Mouse (Mus musculus): Measurements from ENCODE around the gene 5330417C22Rik. TPM values are rescaled to one million over a fixed set of nuclear protein-coding genes. Genes with fewer than 3 reads are reported as not detected.
"Not testable (repeated sequence)": the region's sequence is repeated elsewhere in the genome, so short reads cannot be mapped to it uniquely, and the experiment has no call there.

5330417C22Rik gene
- total RNA-seq, 2 experiments from 2014 or later, result 24.8 to 28.8 TPM

DNA sequence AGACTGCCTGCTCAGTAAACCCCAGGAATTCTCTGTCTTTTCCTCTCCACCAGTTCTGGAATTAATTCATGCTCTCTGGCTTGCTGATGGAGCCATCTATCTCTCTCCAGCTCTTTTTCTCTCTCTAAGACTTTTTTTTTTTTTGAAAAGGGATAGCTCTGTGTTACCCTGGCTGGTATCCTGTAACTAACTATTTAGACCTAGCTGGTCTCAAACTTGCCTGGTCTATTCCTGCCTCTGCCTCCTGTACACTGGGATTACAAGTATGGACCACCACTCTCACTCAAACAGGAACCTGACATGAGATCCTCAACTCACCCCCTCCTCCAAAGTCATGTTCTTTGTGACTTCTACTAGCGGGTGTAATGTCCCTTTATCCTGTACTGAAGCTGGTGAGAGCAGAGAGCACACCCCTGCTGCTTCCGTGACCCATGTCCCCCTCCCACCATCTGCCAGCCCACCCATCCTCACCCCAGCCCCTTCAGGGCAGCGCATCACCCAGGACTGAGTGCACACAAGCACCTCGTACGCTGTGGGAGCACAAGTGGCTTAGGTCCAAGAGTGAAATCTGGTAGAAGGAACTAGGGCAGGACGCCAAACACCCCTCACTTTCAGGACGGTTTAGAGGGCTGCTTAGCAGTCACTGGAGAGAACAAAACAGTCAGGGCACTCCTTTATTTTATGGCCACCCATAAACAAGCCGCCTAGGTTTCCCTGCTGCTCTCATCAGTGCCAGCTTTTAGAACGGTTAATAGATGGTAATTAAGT is 25.4 kb downstream of the 5330417C22Rik start:
- Histone ChIP-seq H3K4me3 (no peak overlapping the region), H3K27ac (no peak overlapping the region)
- no peak for TF ChIP-seq CTCF (conservative IDR thresholded peaks at IDR 0.05)
- peak; percentile 22 to 44 for DNase-seq (ENCODE audit: low spot score in 2 of 2)

GRCm38 (mm10) chr3:108510156-108510555 is 26.2 kb downstream of the 5330417C22Rik start:
- no peak overlapping the region for H3K4me3 ChIP-seq
- H3K27ac ChIP-seq, result no peak overlapping the region
- TF ChIP-seq CTCF (conservative IDR thresholded peaks at IDR 0.05), result no peak
- DNase-seq (ENCODE audit: low spot score in 2 of 2), result no peak

DNA sequence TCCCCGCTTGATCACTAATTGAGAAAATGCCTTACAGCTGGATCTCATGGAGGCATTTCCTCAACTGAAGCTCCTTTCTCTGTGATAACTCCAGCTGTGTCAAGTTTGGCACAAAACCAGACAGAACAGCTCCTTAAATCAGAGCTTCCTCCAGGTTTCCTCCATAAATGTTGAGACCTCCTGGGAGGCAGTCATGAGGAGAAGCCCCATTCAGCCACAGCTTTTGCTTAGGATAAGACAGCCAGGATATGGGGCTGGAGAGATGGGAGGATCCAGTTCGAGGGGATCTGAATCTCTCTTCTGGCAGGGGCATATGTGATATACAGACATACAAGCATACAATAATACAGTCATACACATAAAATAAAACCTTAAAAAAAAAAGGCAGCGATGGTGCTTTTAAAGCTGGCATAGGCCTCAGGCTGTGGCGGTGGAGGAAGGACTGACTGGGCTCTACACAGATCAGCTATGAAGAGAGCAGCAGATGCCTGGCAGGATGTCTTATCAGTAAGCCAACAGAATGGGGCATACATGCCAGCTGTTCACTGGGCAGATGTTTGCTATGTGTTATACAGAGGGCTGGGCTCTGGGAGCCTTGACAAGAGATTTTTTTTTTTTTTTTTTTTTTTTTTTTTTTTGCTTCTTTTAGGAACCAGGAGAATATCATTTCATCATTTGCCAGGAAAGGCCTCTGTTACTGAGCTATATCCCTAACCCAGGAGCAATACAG is 27.4 kb downstream of the 5330417C22Rik start:
- DNase-seq (ENCODE audit: low spot score in 2 of 2), result no peak
- H3K27ac ChIP-seq, result no peak overlapping the region
- TF ChIP-seq CTCF (conservative IDR thresholded peaks at IDR 0.05), result no peak
- H3K4me3 ChIP-seq, result no peak overlapping the region

GRCm38 (mm10) chr3:108503908-108504307 is 32.4 kb downstream of the 5330417C22Rik start:
- Histone ChIP-seq H3K27ac (no peak overlapping the region), H3K4me3 (no peak overlapping the region)
- TF ChIP-seq CTCF (conservative IDR thresholded peaks at IDR 0.05), result no peak
- no peak for DNase-seq (ENCODE audit: low spot score in 2 of 2)

DNA sequence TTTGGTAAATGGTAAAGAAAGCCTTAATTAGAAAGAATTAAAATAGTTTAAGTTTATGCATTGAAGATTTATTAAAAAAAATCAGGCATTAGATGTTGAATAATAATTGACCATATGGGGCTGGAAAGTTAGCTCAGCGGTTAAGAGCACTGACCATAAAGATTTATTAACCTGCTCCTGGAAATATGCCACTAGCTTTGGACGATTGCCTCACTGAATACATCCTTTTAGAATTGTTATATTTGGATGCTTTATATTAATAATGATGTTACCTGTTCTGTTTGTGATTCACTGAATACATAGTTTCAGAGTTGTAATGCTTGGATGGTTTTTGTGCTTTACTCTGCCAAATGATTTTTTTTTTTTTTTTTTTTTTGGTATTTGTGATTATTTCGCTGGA is 34.9 kb downstream of the 5330417C22Rik start:
- not testable (repeated sequence) for H3K27ac ChIP-seq; H3K4me3 ChIP-seq; DNase-seq (ENCODE audit: low spot score in 2 of 2)

DNA sequence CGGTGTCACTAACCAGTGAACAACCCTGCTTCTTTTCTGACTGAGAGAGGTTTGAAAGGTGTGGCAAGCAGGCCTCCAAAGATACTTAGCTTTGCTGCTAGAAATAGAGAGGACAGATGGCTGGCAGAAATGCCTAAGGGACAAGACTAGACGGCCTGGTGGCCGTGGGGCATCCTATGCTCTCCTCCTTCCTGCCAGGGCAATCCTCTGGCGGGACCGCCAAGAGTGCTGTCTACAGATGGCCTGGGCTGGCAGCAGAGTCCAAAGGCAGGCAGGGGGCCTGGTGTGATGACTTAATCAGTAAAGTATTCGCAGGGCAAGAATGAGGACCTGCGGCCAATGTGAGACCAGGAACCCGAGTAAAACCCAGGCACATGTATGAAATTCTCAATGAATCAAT is 36.5 kb downstream of the 5330417C22Rik start:
- no peak overlapping the region for H3K4me3 ChIP-seq
- no peak overlapping the region for H3K27ac ChIP-seq
- DNase-seq (ENCODE audit: low spot score in 2 of 2), result no peak
- no peak for TF ChIP-seq CTCF (conservative IDR thresholded peaks at IDR 0.05)

DNA sequence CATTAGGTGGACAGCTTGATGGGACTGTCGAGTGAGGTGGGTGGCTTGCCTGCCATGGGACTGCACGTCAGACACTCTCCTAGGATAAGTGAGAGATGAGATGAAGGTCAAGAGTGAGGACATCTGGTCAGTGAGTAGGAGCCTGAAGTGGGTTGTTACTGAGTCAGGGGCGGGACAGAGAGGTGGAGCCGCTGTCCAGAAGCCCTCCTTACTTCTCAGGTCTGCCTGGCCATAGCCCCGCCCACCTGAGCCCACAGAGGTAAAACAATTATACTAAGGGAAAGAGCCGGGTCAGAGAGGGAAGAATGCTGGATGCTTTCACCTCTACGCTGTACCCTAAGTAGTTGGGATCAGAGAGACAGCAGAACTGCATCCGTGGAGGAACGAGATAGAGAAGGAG is 38.7 kb downstream of the 5330417C22Rik start:
- Histone ChIP-seq H3K4me3 (no peak overlapping the region), H3K27ac (no peak overlapping the region)
- no peak for TF ChIP-seq CTCF (conservative IDR thresholded peaks at IDR 0.05)
- no peak for DNase-seq (ENCODE audit: low spot score in 2 of 2)

GRCm38 (mm10) chr3:108495486-108495885 is 40.9 kb downstream of the 5330417C22Rik start:
- Histone ChIP-seq H3K27ac (no peak overlapping the region), H3K4me3 (no peak overlapping the region)
- TF ChIP-seq CTCF (conservative IDR thresholded peaks at IDR 0.05), result no peak
- DNase-seq (ENCODE audit: low spot score in 2 of 2), result no peak

DNA sequence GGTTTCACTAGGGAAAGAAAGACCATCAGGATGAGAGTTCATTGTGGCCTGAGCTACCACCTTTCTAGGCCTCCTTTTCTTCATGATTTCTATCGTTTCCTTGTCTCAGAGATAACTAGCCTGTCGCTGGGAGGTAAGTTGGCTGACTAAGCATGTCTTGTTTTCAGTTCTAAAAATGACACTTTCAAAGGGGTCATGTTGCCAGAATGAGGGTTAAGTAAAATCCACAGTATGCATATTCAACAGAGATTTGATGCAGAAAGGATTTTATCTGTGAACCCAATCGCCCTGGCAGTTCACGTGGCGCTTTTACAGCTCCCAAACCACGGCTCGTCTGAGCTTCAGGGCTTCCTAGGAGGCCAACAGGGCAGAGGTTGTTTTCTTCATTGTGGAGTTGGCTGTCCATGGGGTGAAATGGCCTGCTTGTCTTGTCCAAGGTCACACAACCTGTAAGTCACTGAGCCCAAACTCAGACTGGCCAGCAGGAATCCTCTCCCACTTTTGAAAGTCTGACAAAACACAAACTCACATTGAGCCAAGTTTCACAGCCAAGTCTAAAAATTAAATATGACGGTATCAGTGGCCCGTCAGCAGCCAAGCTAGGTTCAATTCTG is 41.4 kb downstream of the 5330417C22Rik start:
- no peak for DNase-seq (ENCODE audit: low spot score in 2 of 2)
- no peak for TF ChIP-seq CTCF (conservative IDR thresholded peaks at IDR 0.05)
- no peak overlapping the region for H3K4me3 ChIP-seq
- no peak overlapping the region for H3K27ac ChIP-seq

DNA sequence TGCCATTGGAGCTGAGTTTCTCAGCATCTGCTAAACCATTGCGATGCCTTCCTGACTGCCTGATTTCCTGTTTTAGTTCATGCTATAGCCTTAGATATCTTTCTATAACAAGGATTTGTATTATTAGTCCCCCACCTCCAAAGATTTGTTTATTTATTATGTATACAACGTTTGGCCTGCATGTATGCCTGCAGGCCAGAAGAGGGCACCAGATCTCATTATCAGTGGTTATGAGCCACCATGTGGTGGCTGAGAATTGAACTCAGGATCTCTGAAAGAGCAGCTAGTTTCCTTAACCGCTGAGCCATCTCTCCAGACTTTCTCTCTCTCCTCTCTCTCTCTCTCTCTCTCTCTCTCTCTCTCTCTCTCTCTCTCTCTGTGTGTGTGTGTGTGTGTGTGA is 46.4 kb downstream of the 5330417C22Rik start:
- peak; percentile 65 for TF ChIP-seq CTCF (conservative IDR thresholded peaks at IDR 0.05)
- Histone ChIP-seq H3K4me3 (no peak overlapping the region), H3K27ac (no peak overlapping the region)
- no peak for DNase-seq (ENCODE audit: low spot score in 2 of 2)

DNA sequence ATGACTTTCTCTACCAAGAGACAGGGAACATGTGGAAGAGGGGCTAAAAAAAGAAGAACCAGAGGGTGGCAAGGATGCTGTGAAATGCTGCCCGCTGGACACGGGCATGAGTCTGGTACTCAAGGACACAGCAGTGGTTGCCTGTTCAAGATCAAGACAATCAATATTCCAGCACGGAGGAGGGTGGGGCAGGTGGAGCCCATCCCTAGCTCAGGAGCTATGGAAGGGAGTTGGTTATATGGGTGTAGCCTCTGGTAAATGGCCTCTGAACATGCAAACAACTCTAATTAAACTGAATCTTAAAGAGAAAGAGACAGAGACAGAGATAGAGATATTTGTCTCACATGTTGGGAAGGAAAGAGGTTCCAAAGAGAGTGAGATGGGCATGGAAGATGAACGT is 51.6 kb downstream of the 5330417C22Rik start:
- TF ChIP-seq CTCF (conservative IDR thresholded peaks at IDR 0.05), result no peak
- Histone ChIP-seq H3K4me3 (no peak overlapping the region), H3K27ac (no peak overlapping the region)
- DNase-seq (ENCODE audit: low spot score in 2 of 2), result no peak

DNA sequence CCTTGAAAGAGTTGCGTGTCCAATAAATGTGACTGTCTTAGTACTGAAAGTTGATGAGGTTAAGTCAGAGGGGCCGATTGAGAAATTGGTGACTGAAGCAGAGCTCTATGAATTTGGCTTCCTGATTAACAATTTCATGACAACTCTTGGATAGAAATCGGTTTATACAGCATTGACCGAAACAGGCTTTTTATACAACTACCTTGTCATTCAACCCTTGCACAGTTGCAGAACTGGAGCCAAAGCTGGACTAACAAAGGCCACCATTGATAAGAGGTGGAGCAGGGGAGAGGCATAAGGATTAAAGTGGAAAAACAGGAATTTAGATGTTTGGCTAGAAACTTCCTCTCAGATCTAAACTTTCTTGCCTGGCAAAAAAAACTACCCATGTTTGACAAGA is 57.5 kb downstream of the 5330417C22Rik start:
- Histone ChIP-seq H3K27ac (no peak overlapping the region), H3K4me3 (no peak overlapping the region)
- no peak for TF ChIP-seq CTCF (conservative IDR thresholded peaks at IDR 0.05)
- DNase-seq (ENCODE audit: low spot score in 2 of 2), result no peak

- DNase-seq (ENCODE audit: low spot score in 2 of 2), result no peak
- H3K4me3 ChIP-seq, result no peak overlapping the region
- no peak for TF ChIP-seq CTCF (conservative IDR thresholded peaks at IDR 0.05)
- no peak overlapping the region for H3K27ac ChIP-seq
These were observed 59.3 kb downstream of the 5330417C22Rik start for GRCm38 (mm10) chr3:108476761-108477619.
